Mouse (Mus musculus): ENCODE data around the gene Olfr322.
"Not testable (repeated sequence)": the region's sequence is repeated elsewhere in the genome, so short reads cannot be mapped to it uniquely, and the experiment has no call there.

Gene Olfr322

GRCm38 (mm10) chr11:58658596-58658995 is at the start of gene Olfr322:
Gene Olfr322, plus strand, starts transcription at chr11:58658782.
- no peak for DNase-seq (ENCODE audit: low spot score)

GRCm38 (mm10) chr11:58613359-58613758 is 45.2 kb upstream of the Olfr322 start:
- DNase-seq (ENCODE audit: low spot score): no peak

DNA sequence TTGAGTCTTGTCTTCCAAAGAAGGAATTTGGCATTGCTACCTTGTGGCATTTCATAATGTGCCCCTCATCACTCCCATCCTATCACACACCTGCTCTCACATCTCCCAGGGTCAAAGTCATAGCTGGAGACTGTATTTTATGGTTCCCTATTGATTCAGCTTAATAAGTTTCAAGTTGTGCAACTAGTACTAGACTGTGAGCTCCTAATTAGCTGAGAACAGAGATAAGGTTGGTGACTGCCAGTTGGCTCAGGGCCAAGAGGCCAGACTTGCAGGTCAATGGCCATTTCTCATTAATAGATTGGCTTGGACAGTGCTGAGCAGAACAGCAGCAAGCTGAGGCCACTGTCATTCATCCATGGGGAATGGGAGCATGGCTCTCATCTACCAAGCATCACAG is 44.1 kb upstream of the Olfr322 start:
- no peak for DNase-seq (ENCODE audit: low spot score)

DNA sequence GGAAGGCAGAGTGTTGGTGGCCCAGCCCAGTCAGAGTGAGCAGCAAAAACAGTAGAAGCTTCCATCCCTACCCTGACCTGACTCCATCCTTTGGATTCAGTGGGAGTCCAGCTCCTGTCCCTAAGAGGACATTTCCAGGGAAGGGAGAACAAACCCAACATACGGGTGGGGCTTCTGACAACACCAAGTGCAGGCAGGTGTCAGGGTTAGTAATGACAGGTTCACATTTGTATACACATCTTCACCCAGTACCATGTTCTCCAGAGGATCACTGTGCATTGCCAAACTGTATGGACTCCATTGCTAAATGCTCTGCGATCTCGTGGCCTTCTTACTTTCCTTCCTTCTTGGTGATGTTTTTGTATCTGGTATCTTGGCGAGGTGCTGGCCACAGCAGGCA is 42.6 kb upstream of the Olfr322 start, which contains the start of gene 2210407C18Rik:
Gene 2210407C18Rik (minus strand): TSS at position 101 of the 400 bp plus-strand sequence.
- DNase-seq (ENCODE audit: low spot score): no peak

- DNase-seq (ENCODE audit: low spot score): no peak
Observed at GRCm38 (mm10) chr11:58618369-58618768, 40.2 kb upstream of the Olfr322 start.

- DNase-seq (ENCODE audit: low spot score): no peak
Observed at GRCm38 (mm10) chr11:58618793-58619192, 39.8 kb upstream of the Olfr322 start.

DNA sequence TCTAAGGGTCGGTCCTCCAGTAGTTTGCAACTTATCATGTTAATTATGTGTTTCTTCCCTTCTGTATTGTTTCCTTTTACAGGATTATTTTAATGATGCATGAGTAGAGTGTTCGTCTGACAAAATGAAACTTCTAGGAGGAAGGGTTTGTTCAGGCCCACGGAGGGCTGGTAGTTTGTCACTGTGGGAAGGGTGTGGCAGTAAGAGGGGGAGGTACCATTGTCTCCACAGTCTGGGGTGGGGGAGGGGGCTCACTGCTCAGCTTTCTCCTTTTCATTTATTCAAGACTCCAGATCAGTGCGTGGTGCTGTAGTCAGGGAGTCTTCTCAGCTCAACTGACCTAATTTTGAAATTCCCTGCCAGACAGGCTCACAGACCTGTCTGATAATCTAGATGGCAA is 32.4 kb upstream of the Olfr322 start:
- DNase-seq (ENCODE audit: low spot score): no peak

DNA sequence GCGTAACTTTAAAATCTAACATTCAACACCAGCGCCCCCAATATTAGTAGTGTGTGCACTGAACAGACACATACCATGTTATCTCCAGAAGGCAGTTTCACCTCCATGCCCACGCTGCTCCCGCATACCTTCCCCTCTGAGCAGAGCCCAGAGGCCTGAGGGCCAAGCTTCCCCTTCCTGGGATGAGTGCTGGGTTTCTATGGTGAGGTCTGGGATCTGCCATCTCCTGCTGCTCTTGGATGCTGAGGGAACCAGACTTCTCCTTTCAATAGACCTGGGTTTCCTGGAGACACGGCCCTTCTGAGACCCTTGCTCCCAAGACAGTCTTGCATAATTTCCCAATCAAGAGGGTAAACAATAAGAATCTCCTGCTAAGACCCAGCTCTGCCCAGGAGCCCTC is 28.2 kb upstream of the Olfr322 start, which contains the start of gene Olfr323:
Gene Olfr323 (minus strand): TSS at position 101 of the 400 bp plus-strand sequence.
- DNase-seq (ENCODE audit: low spot score): no peak

DNA sequence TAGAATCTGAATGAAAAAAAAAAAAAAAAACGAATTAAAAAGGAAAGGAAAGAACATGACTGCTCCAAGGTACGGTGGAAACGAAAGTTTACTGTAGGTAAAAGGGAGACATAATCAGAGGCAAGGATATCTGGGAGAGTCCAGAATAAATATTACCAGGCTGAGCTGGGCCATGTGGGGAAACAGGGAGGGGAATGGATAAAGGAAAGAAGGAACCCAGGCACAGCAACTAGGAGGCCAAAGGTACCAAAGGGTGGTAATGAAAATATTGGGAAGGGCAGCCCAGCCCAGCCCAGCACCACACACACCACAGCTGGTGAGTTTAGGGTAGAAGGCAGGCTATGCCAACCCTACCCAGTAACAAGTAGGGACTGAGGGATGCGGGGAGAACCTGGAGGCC is 23.7 kb upstream of the Olfr322 start:
- no peak for DNase-seq (ENCODE audit: low spot score)

DNA sequence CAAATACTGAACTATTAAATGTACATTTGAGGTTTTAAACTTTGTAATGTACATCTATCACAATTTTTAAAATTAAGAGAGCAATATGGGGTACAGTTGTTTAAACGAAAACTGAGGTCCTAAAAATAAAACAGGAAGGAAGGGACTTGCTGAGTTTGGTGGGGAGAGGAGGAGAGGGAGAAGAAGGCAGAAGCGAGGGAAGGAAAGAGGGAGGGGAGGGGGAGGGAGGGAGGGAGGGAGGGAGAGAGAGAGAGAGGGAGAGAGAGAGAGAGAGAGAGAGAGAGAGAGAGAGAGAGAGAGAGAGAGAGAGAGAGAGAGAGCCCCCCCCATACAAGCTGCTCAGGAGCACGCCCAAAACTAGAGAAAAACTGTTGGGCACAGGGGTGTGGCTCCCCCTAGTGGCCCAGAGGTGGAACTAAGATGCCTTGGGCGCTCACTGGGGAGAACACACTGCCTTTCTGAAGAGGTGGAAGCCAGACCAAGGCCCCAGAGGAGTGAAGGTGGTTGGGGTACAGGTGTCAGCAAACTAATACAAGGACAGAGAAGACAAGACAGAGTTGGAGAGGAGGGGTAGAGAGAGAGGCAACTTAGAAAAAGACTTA is 22.1 kb upstream of the Olfr322 start:
- DNase-seq (ENCODE audit: low spot score): peak; percentile 35

- DNase-seq (ENCODE audit: low spot score): peak; percentile 38
Observed at GRCm38 (mm10) chr11:58638176-58638701, 20.3 kb upstream of the Olfr322 start.

- DNase-seq (ENCODE audit: low spot score): peak; percentile 8
Observed at GRCm38 (mm10) chr11:58640272-58640867, 18.2 kb upstream of the Olfr322 start, which contains the start of gene Trim58. Gene Trim58, plus strand, starts transcription at chr11:58640465.

DNA sequence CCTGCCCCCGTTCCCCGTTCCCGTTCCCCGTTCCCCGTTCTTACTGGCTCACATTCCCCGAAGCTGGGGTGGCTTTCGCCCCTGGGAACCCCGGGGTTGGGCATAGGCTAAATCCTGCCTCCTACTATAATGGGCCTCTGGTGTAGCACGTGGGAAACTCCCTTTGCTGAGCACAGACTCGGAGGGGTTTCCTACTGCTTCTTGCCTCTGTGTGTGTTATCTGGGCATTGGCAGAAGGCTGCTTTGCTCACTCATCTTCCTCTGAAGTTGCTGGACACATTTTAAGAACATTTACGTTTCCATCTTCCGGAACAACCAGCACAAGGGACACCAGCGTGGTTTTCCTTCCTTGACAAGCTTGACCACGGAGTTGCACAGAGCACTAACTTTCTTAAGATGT is 17.5 kb upstream of the Olfr322 start:
- DNase-seq (ENCODE audit: low spot score): no peak

GRCm38 (mm10) chr11:58641638-58642358 is 16.8 kb upstream of the Olfr322 start:
- no peak for DNase-seq (ENCODE audit: low spot score)

- peak; percentile 17 for DNase-seq (ENCODE audit: low spot score)
Observed at GRCm38 (mm10) chr11:58643350-58643749, 15.2 kb upstream of the Olfr322 start.

DNA sequence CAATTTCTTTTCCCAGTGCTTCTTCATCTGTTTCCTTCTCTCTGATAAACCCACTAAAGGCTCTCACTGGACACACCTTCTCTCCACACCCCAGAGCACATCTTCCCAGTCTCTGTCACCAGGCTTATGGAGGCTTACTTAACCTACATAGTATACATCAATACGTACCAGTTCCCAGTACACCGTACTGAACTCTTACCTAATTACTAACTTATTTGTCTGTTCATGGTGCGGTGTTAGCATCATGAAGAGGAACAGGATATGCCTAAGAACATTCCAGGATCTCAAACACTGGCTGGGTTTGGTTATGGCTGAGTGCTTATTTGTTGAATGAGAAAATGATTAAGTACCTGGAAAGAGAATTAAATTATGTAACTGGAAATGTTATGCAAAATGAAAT is 3.4 kb upstream of the Olfr322 start:
- DNase-seq (ENCODE audit: low spot score): no peak

DNA sequence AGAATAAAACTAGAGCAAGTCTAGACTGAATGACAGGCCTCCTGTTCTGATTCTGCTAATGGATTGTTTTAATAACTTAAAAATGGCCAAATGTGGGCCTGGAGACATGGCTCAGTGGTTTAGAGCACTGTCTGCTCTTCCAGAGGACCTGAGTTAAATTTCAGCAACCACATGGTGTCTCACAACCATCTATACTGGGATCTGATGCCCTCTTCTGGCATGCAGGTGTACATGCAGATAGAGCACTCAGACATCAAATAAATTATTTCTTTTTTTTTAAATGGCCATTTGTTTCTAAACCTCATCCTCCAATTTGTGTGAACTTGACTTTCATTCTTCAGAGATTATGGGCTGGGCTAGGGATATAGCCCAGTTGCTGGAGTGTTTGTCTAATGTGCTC is 10.7 kb downstream of the Olfr322 start:
- no peak for DNase-seq (ENCODE audit: low spot score)

DNA sequence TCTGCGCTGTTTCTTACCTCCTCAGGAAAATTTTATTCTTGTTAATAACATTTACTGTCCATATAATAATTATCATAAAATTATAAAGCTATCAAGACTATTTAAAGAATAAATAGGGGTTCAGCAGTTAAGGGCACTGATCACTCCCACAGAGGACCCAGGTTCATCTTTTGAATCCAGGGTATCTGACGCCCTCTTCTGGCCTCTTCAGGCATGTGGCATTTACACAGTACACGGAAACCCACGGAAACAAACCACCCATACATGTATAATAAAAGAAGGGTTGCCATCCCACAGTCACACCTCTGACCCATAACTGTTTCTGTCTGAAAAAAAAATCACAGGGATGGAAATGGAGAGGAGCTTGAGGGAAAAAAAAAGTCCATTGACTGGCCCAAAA is 13.2 kb downstream of the Olfr322 start:
- no peak for DNase-seq (ENCODE audit: low spot score)

GRCm38 (mm10) chr11:58680799-58681198 is 22.2 kb downstream of the Olfr322 start, which contains the start of gene Olfr320:
Gene Olfr320, plus strand, starts transcription at chr11:58681099.
- no peak for DNase-seq (ENCODE audit: low spot score)

DNA sequence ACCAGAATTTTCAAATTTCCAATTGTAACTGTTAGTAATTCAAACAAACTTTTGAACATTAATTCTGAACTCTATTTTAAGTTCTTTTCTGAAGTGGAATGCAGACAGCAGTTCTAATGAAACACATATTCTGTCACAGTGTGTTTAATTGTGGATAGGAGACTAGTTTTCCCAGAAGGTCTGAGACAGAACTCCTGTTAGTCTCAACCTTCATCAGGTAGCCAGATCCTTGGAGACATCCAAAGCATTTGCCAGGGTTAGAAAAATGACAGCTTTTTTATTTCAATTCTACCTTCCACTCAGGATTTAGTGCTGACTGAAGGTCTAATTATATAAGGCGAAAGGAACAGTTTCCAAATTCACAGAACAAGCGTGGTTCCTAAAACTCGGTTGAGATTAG is 40.3 kb downstream of the Olfr322 start, which contains the start of gene Olfr319:
Gene Olfr319 (plus strand): TSS at position 301 of the 400 bp plus-strand sequence.
- no peak for DNase-seq (ENCODE audit: low spot score)

GRCm38 (mm10) chr11:58709086-58709485 is 50.5 kb downstream of the Olfr322 start:
- no peak for DNase-seq (ENCODE audit: low spot score)

- not testable (repeated sequence) for DNase-seq (ENCODE audit: low spot score)
Observed at GRCm38 (mm10) chr11:58717723-58718122, 59.1 kb downstream of the Olfr322 start.
